Comparison of ENCODE assay signal across 15 mouse cellular contexts in genomic region chr15:94235190-94235589, GRCm38 (mm10).
"Had no signal": no experiment of that assay in that cellular context is flagged by ENCODE, and none has a peak within 500 bp of the region (broad histone marks: within the 10 kb centered on the region; RNA-seq: fewer than 3 reads in every experiment).

No protein-coding gene starts in this region.

- H3K9ac ChIP-seq: limb, embryonic 13.5 days; liver, embryonic 14.5 days; midbrain, embryonic 13.5 days; neural tube, embryonic 15.5 days had no signal

- H3K4me3 ChIP-seq: layer of hippocampus, adult 2 months; limb, embryonic 13.5 days; megakaryocyte, embryonic 14.5 days; midbrain, embryonic 13.5 days; neural tube, embryonic 15.5 days had no signal

- H3K4me2 ChIP-seq: limb, embryonic 13.5 days; midbrain, embryonic 13.5 days; neural tube, embryonic 15.5 days had no signal

- H3K27ac ChIP-seq: layer of hippocampus, adult 2 months; limb, embryonic 13.5 days; liver, embryonic 14.5 days; macrophage; midbrain, embryonic 13.5 days; neural tube, embryonic 15.5 days had no signal

- H3K36me3 ChIP-seq: limb, embryonic 13.5 days; midbrain, embryonic 13.5 days; neural tube, embryonic 15.5 days had no signal

- ATAC-seq: lung, postnatal 0 days; midbrain, embryonic 13.5 days had no signal

- H3K27me3 ChIP-seq: limb, embryonic 13.5 days; megakaryocyte, embryonic 14.5 days; midbrain, embryonic 13.5 days; neural tube, embryonic 15.5 days had no signal

- H3K4me1 ChIP-seq: megakaryocyte, embryonic 14.5 days; midbrain, embryonic 13.5 days; neural tube, embryonic 15.5 days had no signal

- H3K9me3 ChIP-seq: limb, embryonic 13.5 days; megakaryocyte, embryonic 14.5 days; midbrain, embryonic 13.5 days; neural tube, embryonic 15.5 days had no signal

- DNase-seq: kidney, adult 11 months; kidney, postnatal 10 days; kidney, postnatal 4 days; left cerebral cortex, postnatal 4 days; lung, adult 2 months; right cerebral cortex, adult 18-20 months; right cerebral cortex, postnatal 25 days had no signal
